Mouse (Mus musculus) intestine, embryonic 14.5 days (tissue): ENCODE measurements around the gene Zglp1. TPM values are rescaled to one million over a fixed set of nuclear protein-coding genes. Genes with fewer than 3 reads are reported as not detected.

Experiments
- ATAC-seq: fragments of 200-750 bp; cut with Nextera tagmentation; replicated peaks from 2 replicates; pipeline ENCODE4 v1.8.0; 2017; ENCODE audit warnings: low read depth, moderate number of reproducible peaks, moderate TSS enrichment, moderate library complexity; ENCODE audit not compliant: low FRiP score, low TSS enrichment
- DNase-seq: peaks from one replicate; pipeline ENCODE4 v3.0.0-alpha.2; 2018; ENCODE audit warnings: low spot score
- H3K27ac ChIP-seq: fragments of 300-500 bp; sonication (generic); 2 replicates; pipeline ENCODE4 v1.5.1; 2014; ENCODE audit warnings: low read depth, mild to moderate bottlenecking, control low read depth
- H3K27me3 ChIP-seq: fragments of 300-500 bp; sonication (generic); replicated peaks from 2 replicates; pipeline ENCODE4 v1.6.1; 2014; ENCODE audit warnings: low read length, control low read depth; ENCODE audit not compliant: control insufficient read depth, insufficient read depth
- H3K36me3 ChIP-seq: fragments of 300-500 bp; sonication (generic); 2 replicates; pipeline ENCODE4 v1.6.1; 2014; ENCODE audit warnings: low read length, control low read depth; ENCODE audit not compliant: control insufficient read depth, insufficient read depth
- H3K4me1 ChIP-seq: fragments of 300-500 bp; sonication (generic); replicated peaks from 2 replicates; pipeline ENCODE4 v1.6.1; 2014; ENCODE audit warnings: low read length, control low read depth, mixed read lengths; ENCODE audit not compliant: control insufficient read depth, insufficient read depth
- H3K4me2 ChIP-seq: fragments of 300-500 bp; sonication (generic); 2 replicates; pipeline ENCODE4 v1.6.1; 2014; ENCODE audit warnings: low read length
- H3K4me3 ChIP-seq: fragments of 300-500 bp; sonication (generic); 2 replicates; pipeline ENCODE4 v1.5.1; 2014; ENCODE audit warnings: low read depth, low read length, control low read depth, mixed read lengths
- H3K9ac ChIP-seq: fragments of 300-500 bp; sonication (generic); 2 replicates; pipeline ENCODE4 v1.6.1; 2014; ENCODE audit warnings: mild to moderate bottlenecking, low read length
- H3K9me3 ChIP-seq: fragments of 300-500 bp; sonication (generic); 2 replicates; pipeline ENCODE4 v1.6.1; 2016; ENCODE audit warnings: low read length, control low read depth; ENCODE audit not compliant: control insufficient read depth
- WGBS: fragments of 180-500 bp; shearing (Covaris S2); extraction: QIAGEN DNeasy Blood & Tissue Kit; methylation state at CpG from one replicate; pipeline ENCODE4 v1.1.7; 2014; 5-methylcytosine and 5-hydroxymethylcytosine counted together
- polyA plus RNA-seq: library from polyadenylated mRNA; unstranded; fragments of >200 nt; fragmentation: Nextera tagmentation; extraction: Ambion mirVana; gene quantifications from 2 replicates; pipeline ENCODE4 v1.2.1, GENCODE M21; 2014

The Zglp1 gene
- 1.3 TPM in 1 of 2 replicates, not detected in the other for polyA plus RNA-seq

- 0 out of 2 replicates have a peak, but pooled peaks cover under 1% of the 10 kb centered on the region for H3K4me1 ChIP-seq
- no peak within 1 kb of the TSS for H3K4me2 ChIP-seq
- peaks cover 51% of the 10 kb centered on the region for H3K36me3 ChIP-seq
- no peaks in the 10 kb centered on the region for H3K9me3 ChIP-seq
- ATAC-seq (no peak), DNase-seq (no peak)
- WGBS: 82% methylated on average over 27 of the region's 27 CpGs
- no peaks in the 10 kb centered on the region for H3K27me3 ChIP-seq
- H3K27ac ChIP-seq: no peak within 1 kb of the TSS
- H3K4me3 ChIP-seq: no peak within 1 kb of the TSS
- no peak within 1 kb of the TSS for H3K9ac ChIP-seq
Observed at GRCm38 (mm10) chr9:21067006-21067684, at the start of gene Zglp1. Zglp1 (minus strand) TSS chr9:21067093.

GRCm38 (mm10) chr9:21115105-21115504 is 48.2 kb upstream of the Zglp1 start:
- Histone ChIP-seq H3K36me3 (0 out of 2 replicates have a peak, but pooled peaks cover 2% of the 10 kb centered on the region), H3K4me2 (no peak overlapping the region), H3K9me3 (no peaks in the 10 kb centered on the region), H3K4me1 (no peaks in the 10 kb centered on the region), H3K27me3 (no peaks in the 10 kb centered on the region), H3K9ac (no peak overlapping the region), H3K4me3 (no peak overlapping the region), H3K27ac (no peak overlapping the region)
- WGBS: 91% methylated on average over 8 of the region's 8 CpGs
- no peak for ATAC-seq
- no peak for DNase-seq

- no peak overlapping the region for H3K27ac ChIP-seq
- H3K9me3 ChIP-seq: no peaks in the 10 kb centered on the region
- no peaks in the 10 kb centered on the region for H3K27me3 ChIP-seq
- H3K36me3 ChIP-seq: no peaks in the 10 kb centered on the region
- H3K4me2 ChIP-seq: no peak overlapping the region
- no peak overlapping the region for H3K9ac ChIP-seq
- ATAC-seq (no peak), DNase-seq (no peak)
- no peaks in the 10 kb centered on the region for H3K4me1 ChIP-seq
- H3K4me3 ChIP-seq: no peak overlapping the region
- 88% methylated on average over 7 of the region's 7 CpGs for WGBS
Observed at GRCm38 (mm10) chr9:21114190-21114589, 47.3 kb upstream of the Zglp1 start.

- ATAC-seq (no peak), DNase-seq (no peak)
- no peak overlapping the region for H3K9ac ChIP-seq
- no peaks in the 10 kb centered on the region for H3K27me3 ChIP-seq
- H3K4me1 ChIP-seq: no peaks in the 10 kb centered on the region
- H3K36me3 ChIP-seq: no peaks in the 10 kb centered on the region
- 90% methylated on average over 6 of the region's 6 CpGs for WGBS
- H3K9me3 ChIP-seq: no peaks in the 10 kb centered on the region
- H3K4me3 ChIP-seq: no peak overlapping the region
- no peak overlapping the region for H3K4me2 ChIP-seq
- H3K27ac ChIP-seq: no peak overlapping the region
Observed at GRCm38 (mm10) chr9:21113751-21114150, 46.9 kb upstream of the Zglp1 start.

GRCm38 (mm10) chr9:21107607-21108237 is 40.8 kb upstream of the Zglp1 start:
- Histone ChIP-seq H3K4me1 (peaks cover 3% of the 10 kb centered on the region; the same call in 1 of the 2 replicates), H3K36me3 (no peaks in the 10 kb centered on the region), H3K4me3 (no peak overlapping the region), H3K9me3 (no peaks in the 10 kb centered on the region), H3K4me2 (no peak overlapping the region), H3K27ac (no peak overlapping the region), H3K27me3 (no peaks in the 10 kb centered on the region), H3K9ac (no peak overlapping the region)
- 40% methylated on average over 23 of the region's 23 CpGs for WGBS
- DNase-seq (no peak), ATAC-seq (0 out of 2 replicates have a peak, but pooled peaks have one; percentile 28)

- Histone ChIP-seq H3K4me1 (peaks cover 3% of the 10 kb centered on the region; the same call in 1 of the 2 replicates), H3K9ac (no peak overlapping the region), H3K36me3 (no peaks in the 10 kb centered on the region), H3K27me3 (no peaks in the 10 kb centered on the region), H3K4me2 (no peak overlapping the region), H3K4me3 (no peak overlapping the region), H3K27ac (no peak overlapping the region), H3K9me3 (no peaks in the 10 kb centered on the region)
- ATAC-seq: no peak
- no peak for DNase-seq
- 80% methylated on average over 5 of the region's 5 CpGs for WGBS
Observed at GRCm38 (mm10) chr9:21105760-21106564, 39.1 kb upstream of the Zglp1 start.

GRCm38 (mm10) chr9:21104814-21105213 is 37.9 kb upstream of the Zglp1 start:
- H3K4me1 ChIP-seq: peaks cover 7% of the 10 kb centered on the region; the same call in 1 of the 2 replicates
- no peak for ATAC-seq
- H3K4me2 ChIP-seq: no peak overlapping the region
- no peaks in the 10 kb centered on the region for H3K27me3 ChIP-seq
- H3K4me3 ChIP-seq: no peak overlapping the region
- WGBS: 83% methylated on average over 6 of the region's 6 CpGs
- H3K36me3 ChIP-seq: no peaks in the 10 kb centered on the region
- no peak overlapping the region for H3K9ac ChIP-seq
- no peak overlapping the region for H3K27ac ChIP-seq
- no peak for DNase-seq
- no peaks in the 10 kb centered on the region for H3K9me3 ChIP-seq

DNA sequence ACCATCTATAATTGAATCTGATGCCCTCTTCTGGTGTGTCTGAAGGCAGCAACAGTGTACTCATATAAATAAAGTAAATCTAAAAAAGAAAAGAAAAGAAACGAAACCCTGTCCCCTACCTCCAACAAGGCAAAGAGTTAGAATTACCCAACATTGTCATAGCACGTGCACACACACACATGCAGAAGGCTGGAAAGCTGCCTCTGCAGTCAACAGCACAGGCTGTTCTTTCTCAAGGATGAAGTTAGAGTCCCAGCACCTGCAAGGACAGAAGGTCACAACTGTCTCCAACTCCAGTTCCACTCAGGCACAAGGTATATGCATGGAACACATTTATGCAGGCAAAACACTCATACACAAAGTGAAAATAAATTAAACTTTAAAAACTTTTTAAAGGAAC is 35.2 kb upstream of the Zglp1 start:
- H3K4me2 ChIP-seq: no peak overlapping the region
- no peaks in the 10 kb centered on the region for H3K36me3 ChIP-seq
- 94% methylated on average over 2 of the region's 2 CpGs for WGBS
- no peak overlapping the region for H3K4me3 ChIP-seq
- no peaks in the 10 kb centered on the region for H3K9me3 ChIP-seq
- DNase-seq (no peak), ATAC-seq (no peak)
- no peak overlapping the region for H3K9ac ChIP-seq
- H3K4me1 ChIP-seq: 0 out of 2 replicates have a peak, but pooled peaks cover 7% of the 10 kb centered on the region
- H3K27ac ChIP-seq: no peak overlapping the region
- H3K27me3 ChIP-seq: no peaks in the 10 kb centered on the region
